Mouse (Mus musculus) T-helper 17 cell (primary cell): ENCODE results near the gene Zbtb1.

Experiments
- in situ Hi-C, 2 experiments: fragments of 300-600 bp; cut with MboI, MseI; formaldehyde crosslinking; loops; 1 replicate in 1 of 2; 2 replicates in 1 of 2; pipeline ENCODE4 v1.15.1; 2025; ENCODE audit warnings: high pct_unique_total_duplicates in 2 of 2

Zbtb1 gene

GRCm38 (mm10) chr12:76368790-76369205, 1.3 kb upstream of the Zbtb1 start:
- in situ Hi-C loops = loop anchor here in 1 of 2 experiments (25.0 kb wide), 1 partner anchor 1081 kb away; no protein-coding TSS in a partner anchor

GRCm38 (mm10) chr12:76369206-76369977, 674 bp upstream of the Zbtb1 start, which contains the start of gene Zbtb25:
Gene Zbtb25 (minus strand): TSS chr12:76369602.
- in situ Hi-C loops = loop anchor here in 1 of 2 experiments (25.0 kb wide), 1 partner anchor 1082 kb away; no protein-coding TSS in a partner anchor

GRCm38 (mm10) chr12:76370831-76371571, 935 bp downstream of the Zbtb1 start:
- in situ Hi-C loops = loop anchor here in 1 of 2 experiments (5.0 to 25.0 kb wide), 2 partner anchors 634 to 1084 kb away; partner anchors contain the start of gene Sgpp1

- in situ Hi-C loops = loop anchor here in 1 of 2 experiments (5.0 to 25.0 kb wide), 2 partner anchors 635 to 1085 kb away; partner anchors contain the start of gene Sgpp1
Observed at GRCm38 (mm10) chr12:76372046-76372445, 2.0 kb downstream of the Zbtb1 start.

GRCm38 (mm10) chr12:76372881-76373818, 3.1 kb downstream of the Zbtb1 start:
- in situ Hi-C loops = loop anchor here in 1 of 2 experiments (5.0 to 25.0 kb wide), 2 partner anchors 636 to 1086 kb away; partner anchors contain the start of gene Sgpp1

- in situ Hi-C loops = loop anchor here in 1 of 2 experiments (5.0 to 25.0 kb wide), 2 partner anchors 637 to 1087 kb away; partner anchors contain the start of gene Sgpp1
Observed at GRCm38 (mm10) chr12:76373991-76374390, 3.9 kb downstream of the Zbtb1 start.

- in situ Hi-C loops = loop anchor here in 1 of 2 experiments (5.0 to 25.0 kb wide), 2 partner anchors 638 to 1088 kb away; partner anchors contain the start of gene Sgpp1
Observed at GRCm38 (mm10) chr12:76374911-76375310, 4.8 kb downstream of the Zbtb1 start.

GRCm38 (mm10) chr12:76375506-76375905, 5.4 kb downstream of the Zbtb1 start:
- in situ Hi-C loops = no loop called here

GRCm38 (mm10) chr12:76376649-76377048, 6.6 kb downstream of the Zbtb1 start:
- in situ Hi-C loops = no loop called here

- in situ Hi-C loops = no loop called here
Observed at GRCm38 (mm10) chr12:76377059-76377458, 7.0 kb downstream of the Zbtb1 start.

GRCm38 (mm10) chr12:76377726-76378125, 7.7 kb downstream of the Zbtb1 start:
- in situ Hi-C loops = no loop called here

GRCm38 (mm10) chr12:76378556-76378955, 8.5 kb downstream of the Zbtb1 start:
- in situ Hi-C loops = no loop called here

GRCm38 (mm10) chr12:76380151-76380550, 10.1 kb downstream of the Zbtb1 start:
- in situ Hi-C loops = no loop called here

GRCm38 (mm10) chr12:76385342-76385741, 15.3 kb downstream of the Zbtb1 start:
- in situ Hi-C loops = no loop called here

- in situ Hi-C loops = no loop called here
Observed at GRCm38 (mm10) chr12:76388794-76389193, 18.7 kb downstream of the Zbtb1 start.

- in situ Hi-C loops = loop anchor here in 1 of 2 experiments (10.0 kb wide), 1 partner anchor 717 kb away; no protein-coding TSS in a partner anchor
Observed at GRCm38 (mm10) chr12:76391595-76392271, 21.7 kb downstream of the Zbtb1 start.

GRCm38 (mm10) chr12:76392979-76393378, 22.9 kb downstream of the Zbtb1 start:
- in situ Hi-C loops = loop anchor here in 1 of 2 experiments (10.0 kb wide), 1 partner anchor 718 kb away; no protein-coding TSS in a partner anchor

- in situ Hi-C loops = loop anchor here (5.0 to 10.0 kb wide), 2 partner anchors 65 to 722 kb away; no protein-coding TSS in a partner anchor
Observed at GRCm38 (mm10) chr12:76397281-76397680, 27.2 kb downstream of the Zbtb1 start.

GRCm38 (mm10) chr12:76401674-76402073, 31.6 kb downstream of the Zbtb1 start:
- in situ Hi-C loops = no loop called here
